Mouse (Mus musculus) T-helper 1 cell (primary cell): ENCODE data around the gene Ctnnd2.

Experiments used
- in situ Hi-C: fragments of 300-600 bp; cut with MboI, MseI; formaldehyde crosslinking; loops from one replicate; pipeline ENCODE4 v1.15.1; 2025; ENCODE audit warnings: high pct_unique_total_duplicates

Ctnnd2 gene

GRCm38 (mm10) chr15:30709754-30710105 is 537.3 kb downstream of the Ctnnd2 start:
- in situ Hi-C loops, result no loop called here

GRCm38 (mm10) chr15:30714823-30715222 is 542.4 kb downstream of the Ctnnd2 start:
- in situ Hi-C loops, result no loop called here

- in situ Hi-C loops, result no loop called here
Measured at GRCm38 (mm10) chr15:30718811-30719210, 546.4 kb downstream of the Ctnnd2 start.

- in situ Hi-C loops, result no loop called here
Measured at GRCm38 (mm10) chr15:30719226-30719625, 546.8 kb downstream of the Ctnnd2 start.

GRCm38 (mm10) chr15:30721098-30721497 is 548.7 kb downstream of the Ctnnd2 start:
- in situ Hi-C loops, result loop anchor here (10.0 kb wide), 1 partner anchor 786 kb away; no protein-coding TSS in a partner anchor

GRCm38 (mm10) chr15:30726066-30726465 is 553.7 kb downstream of the Ctnnd2 start:
- in situ Hi-C loops, result loop anchor here (5.0 to 10.0 kb wide), 2 partner anchors 61 to 791 kb away; no protein-coding TSS in a partner anchor

GRCm38 (mm10) chr15:30738178-30738577 is 565.8 kb downstream of the Ctnnd2 start:
- in situ Hi-C loops, result no loop called here

- in situ Hi-C loops, result no loop called here
Measured at GRCm38 (mm10) chr15:30740728-30741127, 568.3 kb downstream of the Ctnnd2 start.

- in situ Hi-C loops, result no loop called here
Measured at GRCm38 (mm10) chr15:30757991-30758390, 585.6 kb downstream of the Ctnnd2 start.

GRCm38 (mm10) chr15:30762211-30762610 is 589.8 kb downstream of the Ctnnd2 start:
- in situ Hi-C loops, result no loop called here

- in situ Hi-C loops, result no loop called here
Measured at GRCm38 (mm10) chr15:30762695-30763285, 590.4 kb downstream of the Ctnnd2 start.

- in situ Hi-C loops, result no loop called here
Measured at GRCm38 (mm10) chr15:30776931-30777330, 604.5 kb downstream of the Ctnnd2 start.

GRCm38 (mm10) chr15:30777801-30778200 is 605.4 kb downstream of the Ctnnd2 start:
- in situ Hi-C loops, result no loop called here

GRCm38 (mm10) chr15:30779903-30780302 is 607.5 kb downstream of the Ctnnd2 start:
- in situ Hi-C loops, result no loop called here

GRCm38 (mm10) chr15:30780977-30781376 is 608.6 kb downstream of the Ctnnd2 start:
- in situ Hi-C loops, result no loop called here

GRCm38 (mm10) chr15:30785706-30786320 is 613.4 kb downstream of the Ctnnd2 start:
- in situ Hi-C loops, result loop anchor here (5.0 kb wide), 1 partner anchor 59 kb away; no protein-coding TSS in a partner anchor

GRCm38 (mm10) chr15:30793260-30793659 is 620.9 kb downstream of the Ctnnd2 start:
- in situ Hi-C loops, result no loop called here

- in situ Hi-C loops, result no loop called here
Measured at GRCm38 (mm10) chr15:30795723-30796122, 623.3 kb downstream of the Ctnnd2 start.

- in situ Hi-C loops, result no loop called here
Measured at GRCm38 (mm10) chr15:30827424-30828263, 655.3 kb downstream of the Ctnnd2 start.

- in situ Hi-C loops, result no loop called here
Measured at GRCm38 (mm10) chr15:30857277-30858176, 685.1 kb downstream of the Ctnnd2 start.

GRCm38 (mm10) chr15:30867429-30867828 is 695.0 kb downstream of the Ctnnd2 start:
- in situ Hi-C loops, result no loop called here
